Mouse (Mus musculus) megakaryocyte, embryonic 14.5 days (primary cell): Measurements from ENCODE around the gene Smad5.

Experiments used
- FLI1 ChIP-seq: IDR thresholded peaks from 2 replicates; pipeline ENCODE4 v1.6.1; 2012; ENCODE audit warnings: low read length, inconsistent platforms, mixed read lengths
- GATA1 ChIP-seq: IDR thresholded peaks from 3 replicates; pipeline ENCODE4 v1.6.1; 2012; ENCODE audit warnings: mixed read lengths, low read length, inconsistent platforms, borderline replicate concordance

DNA sequence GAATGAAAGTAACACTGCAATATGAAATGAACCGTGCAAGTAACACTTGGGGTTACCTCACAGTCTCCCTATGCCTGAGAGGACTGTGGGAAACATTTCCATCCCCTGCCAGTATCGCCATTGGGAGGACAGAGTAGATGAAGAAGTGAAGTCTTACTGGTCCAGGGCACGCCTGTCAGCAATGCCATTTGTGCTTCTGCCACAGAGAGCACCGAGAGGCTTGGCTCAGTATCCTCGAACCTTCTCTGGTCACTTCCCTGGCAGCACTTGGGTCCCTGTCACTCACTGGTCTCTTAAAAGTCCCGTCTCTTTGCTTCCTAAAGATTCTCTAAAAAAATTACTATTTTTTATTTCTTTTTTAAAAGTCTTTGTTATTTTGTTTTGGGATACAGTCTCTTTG is 37.7 kb downstream of the Smad5 start:
- TF ChIP-seq GATA1 (no peak), FLI1 (no peak)
